35 mouse cellular contexts compared by ENCODE assay signal in the genomic region with DNA sequence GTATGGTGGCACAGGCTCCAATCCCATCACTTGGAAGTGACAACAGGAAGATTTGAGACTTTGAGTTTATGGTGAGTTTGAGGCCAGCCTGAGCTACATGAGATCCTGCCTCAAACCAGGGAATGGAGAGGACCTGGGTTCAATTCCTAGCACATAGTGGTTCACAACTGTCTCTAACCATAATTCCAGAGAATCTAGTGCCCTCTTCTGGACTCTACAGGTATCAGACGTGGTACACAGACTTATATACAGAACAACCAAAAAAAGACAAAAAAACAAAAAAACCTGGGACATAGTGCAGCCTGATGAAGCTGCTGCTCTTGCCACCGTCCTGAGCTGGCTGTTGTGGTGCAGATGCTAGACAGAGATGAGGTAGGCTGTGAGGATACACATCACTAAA. TPM values are rescaled to one million over a fixed set of nuclear protein-coding genes. Genes with fewer than 3 reads are reported as not detected.
DNase-seq lines count a peak whose midpoint lies in the region; ATAC-seq and TF ChIP-seq lines count a peak whose summit lies in the region.
"Had no signal": no experiment of that assay in that cellular context is flagged by ENCODE, and none has a peak within 500 bp of the region (broad histone marks: within the 10 kb centered on the region; RNA-seq: fewer than 3 reads in every experiment).

No protein-coding gene starts in this region.

- H3K36me3 ChIP-seq in hindbrain, postnatal 0 days (ENCODE audit: insufficient read depth, low read length) = peaks cover 3% of the 10 kb centered on the region; the same call in 1 of the 2 replicates
- 0 out of 2 replicates have a peak, but pooled peaks cover 4% of the 10 kb centered on the region for H3K36me3 ChIP-seq in hindbrain, embryonic 16.5 days (ENCODE audit: control insufficient read depth, insufficient read depth, low read length)
- no peaks in the 10 kb centered on the region for H3K36me3 ChIP-seq in lung, postnatal 0 days (ENCODE audit: insufficient read depth, low read length)

- ATAC-seq in hindbrain, postnatal 0 days = no peak
- ATAC-seq in hindbrain, embryonic 16.5 days = no peak
- ATAC-seq in lung, postnatal 0 days = no peak
- ATAC-seq: activated CD4-positive, CD25-positive, alpha-beta regulatory T cell, adult 4 months; inflammation-experienced regulatory T-cells, adult 6 months had no signal

- no peak overlapping the region for H3K4me3 ChIP-seq in hindbrain, postnatal 0 days (ENCODE audit: low read length)
- no peak overlapping the region for H3K4me3 ChIP-seq in hindbrain, embryonic 16.5 days (ENCODE audit: low read length)
- H3K4me3 ChIP-seq in lung, postnatal 0 days (ENCODE audit: low read depth, low read length) = no peak overlapping the region
- H3K4me3 ChIP-seq: erythroblast, embryonic 14.5 days; hindbrain, embryonic 13.5 days; neural tube, embryonic 15.5 days had no signal

- no peak overlapping the region for H3K9ac ChIP-seq in hindbrain, postnatal 0 days (replicated peaks; ENCODE audit: low read length)
- H3K9ac ChIP-seq in hindbrain, embryonic 16.5 days (ENCODE audit: low read depth, low read length) = no peak overlapping the region
- no peak overlapping the region for H3K9ac ChIP-seq in lung, postnatal 0 days (replicated peaks; ENCODE audit: low read depth)
- H3K9ac ChIP-seq: hindbrain, embryonic 13.5 days; liver, embryonic 14.5 days; neural tube, embryonic 15.5 days had no signal

- no peaks in the 10 kb centered on the region; the same call in 1 of the 2 replicates for H3K4me1 ChIP-seq in hindbrain, postnatal 0 days (ENCODE audit: insufficient read depth, low read length)
- peaks cover 18% of the 10 kb centered on the region; the same call in 1 of the 2 replicates for H3K4me1 ChIP-seq in hindbrain, embryonic 16.5 days (ENCODE audit: control insufficient read depth, insufficient read depth, low read depth, low read length)
- H3K4me1 ChIP-seq in lung, postnatal 0 days (ENCODE audit: insufficient read depth, low read depth, low read length) = no peaks in the 10 kb centered on the region

- no peak overlapping the region for H3K27ac ChIP-seq in hindbrain, postnatal 0 days
- no peak overlapping the region for H3K27ac ChIP-seq in hindbrain, embryonic 16.5 days (ENCODE audit: low read depth, low read length)
- H3K27ac ChIP-seq in lung, postnatal 0 days (ENCODE audit: low read length) = no peak overlapping the region
- H3K27ac ChIP-seq: hindbrain, embryonic 13.5 days; liver, embryonic 14.5 days; neural tube, embryonic 15.5 days had no signal

- H3K27me3 ChIP-seq in hindbrain, postnatal 0 days (ENCODE audit: insufficient read depth, low read length) = no peaks in the 10 kb centered on the region
- H3K27me3 ChIP-seq in hindbrain, embryonic 16.5 days (replicated peaks; ENCODE audit: control insufficient read depth, insufficient read depth, low read length) = no peaks in the 10 kb centered on the region
- no peaks in the 10 kb centered on the region for H3K27me3 ChIP-seq in lung, postnatal 0 days (replicated peaks; ENCODE audit: insufficient read depth, low read length)
- H3K27me3 ChIP-seq: hindbrain, embryonic 13.5 days; neural tube, embryonic 15.5 days had no signal

- no peak for TF ChIP-seq EP300 in lung, postnatal 0 days (IDR thresholded peaks at IDR 0.05)

- 82% methylated on average over 2 of the region's 2 CpGs for WGBS in hindbrain, postnatal 0 days
- 88% methylated on average over 2 of the region's 2 CpGs for WGBS in hindbrain, embryonic 16.5 days
- 83% methylated on average over 2 of the region's 2 CpGs for WGBS in lung, postnatal 0 days

- no peaks in the 10 kb centered on the region for H3K9me3 ChIP-seq in hindbrain, postnatal 0 days (ENCODE audit: low read length)
- H3K9me3 ChIP-seq in hindbrain, embryonic 16.5 days (ENCODE audit: control insufficient read depth, low read length) = no peaks in the 10 kb centered on the region
- no peaks in the 10 kb centered on the region for H3K9me3 ChIP-seq in lung, postnatal 0 days (ENCODE audit: low read length)
- H3K9me3 ChIP-seq: hindbrain, embryonic 13.5 days; neural tube, embryonic 15.5 days had no signal

- peak; percentile 33 for DNase-seq in cerebellum, adult 9-10 months
- no peak for DNase-seq in cerebellum, adult 18-20 months
- DNase-seq in hindbrain, postnatal 0 days (ENCODE audit: low spot score) = no peak
- no peak for DNase-seq in lung, postnatal 0 days (ENCODE audit: low spot score)
- no peak for DNase-seq in lung, postnatal 25 days (ENCODE audit: low spot score)
- no peak for DNase-seq in retina, embryonic 14.5 days (ENCODE audit: low spot score)
- no peak for DNase-seq in thymus, postnatal 25 days
- DNase-seq: adrenal gland, adult 2 months; adrenal gland, postnatal 36 days; gastrocnemius, postnatal 14 days; heart, adult 11 months; heart, postnatal 4 days; kidney, adult 2 months; kidney, postnatal 36 days; layer of hippocampus, postnatal 36 days; liver; lung, adult 2 months; lung, postnatal 4 days; midbrain, embryonic 14.5 days; spleen, adult 18-20 months; thymus, adult 18-20 months; thymus, postnatal 36 days had no signal

- TF ChIP-seq CTCF in hindbrain, postnatal 0 days (IDR thresholded peaks at IDR 0.05; ENCODE audit: low read depth) = peak; percentile 9; the same call in 1 of the 2 replicates
- TF ChIP-seq CTCF in lung, postnatal 0 days (IDR thresholded peaks at IDR 0.05) = peak; percentile 18

- H3K4me2 ChIP-seq in hindbrain, postnatal 0 days (ENCODE audit: low read depth, low read length) = no peak overlapping the region
- no peak overlapping the region for H3K4me2 ChIP-seq in hindbrain, embryonic 16.5 days (ENCODE audit: low read length)
- H3K4me2 ChIP-seq in lung, postnatal 0 days (replicated peaks; ENCODE audit: low read depth, low read length) = no peak overlapping the region
- H3K4me2 ChIP-seq: heart, embryonic 11.5 days; hindbrain, embryonic 13.5 days; neural tube, embryonic 15.5 days had no signal

RNA-seq across cellular contexts. Expression of gene 1700003F12Rik, which starts 5.3 kb away (rescaled TPM):
- total RNA-seq in hindbrain, postnatal 0 days (2014; rRNA removed) = 0.90 and 1.9 TPM in 2 replicates
- 3.9 and 4.0 TPM in 2 replicates for polyA plus RNA-seq in hindbrain, postnatal 0 days (2015; fragmentation: Nextera tagmentation; extraction: Ambion mirVana)
- 2.4 and 2.5 TPM in 2 replicates for polyA plus RNA-seq in hindbrain, embryonic 16.5 days (2015; fragmentation: Nextera tagmentation; extraction: Ambion mirVana)
- polyA plus RNA-seq in lung, postnatal 0 days (2015; fragmentation: Nextera tagmentation; extraction: Ambion mirVana) = 0.89 and 1.3 TPM in 2 replicates
- total RNA-seq: adrenal gland, adult 2 months; common myeloid progenitor, adult 5-6 weeks; megakaryocyte-erythroid progenitor cell, adult 5-6 weeks had no signal
- polyA plus RNA-seq: activated CD4-positive, CD25-positive, alpha-beta regulatory T cell, adult 4 months; erythroblast, embryonic 14.5 days; inflammation-experienced regulatory T-cells, adult 6 months; lung, adult 2 months had no signal

RNA-seq across cellular contexts. Expression of gene Actl10, which starts 9.9 kb away (rescaled TPM):
- 0.52 TPM in 1 of 2 replicates, not detected in the other for total RNA-seq in hindbrain, postnatal 0 days (2014; rRNA removed)
- polyA plus RNA-seq in hindbrain, postnatal 0 days (2015; fragmentation: Nextera tagmentation; extraction: Ambion mirVana) = 0.23 TPM in 1 of 2 replicates, not detected in the other
- 0.47 and 0.50 TPM in 2 replicates for polyA plus RNA-seq in hindbrain, embryonic 16.5 days (2015; fragmentation: Nextera tagmentation; extraction: Ambion mirVana)
- not detected in 2 replicates for polyA plus RNA-seq in lung, postnatal 0 days (2015; fragmentation: Nextera tagmentation; extraction: Ambion mirVana)
- total RNA-seq: adrenal gland, adult 2 months; adrenal gland, postnatal 36 days; common myeloid progenitor, adult 5-6 weeks; gastrocnemius, postnatal 14 days; layer of hippocampus, postnatal 36 days; left cerebral cortex, postnatal 10 days; megakaryocyte-erythroid progenitor cell, adult 5-6 weeks had no signal
- polyA plus RNA-seq: activated CD4-positive, CD25-positive, alpha-beta regulatory T cell, adult 4 months; adrenal gland, adult 2 months; embryonic facial prominence, embryonic 14.5 days; heart, embryonic 11.5 days; heart, postnatal 0 days; inflammation-experienced regulatory T-cells, adult 6 months; kidney, adult 2 months; liver, embryonic 14.5 days had no signal

RNA-seq across cellular contexts. Expression of gene Necab3, which starts 17.1 kb away (rescaled TPM):
- total RNA-seq in hindbrain, postnatal 0 days (2014; rRNA removed) = 35.1 and 52.2 TPM in 2 replicates
- polyA plus RNA-seq in hindbrain, postnatal 0 days (2015; fragmentation: Nextera tagmentation; extraction: Ambion mirVana) = 22.9 and 27.0 TPM in 2 replicates
- polyA plus RNA-seq in hindbrain, embryonic 16.5 days (2015; fragmentation: Nextera tagmentation; extraction: Ambion mirVana) = 21.6 and 25.7 TPM in 2 replicates
- 0.81 and 1.4 TPM in 2 replicates for polyA plus RNA-seq in lung, postnatal 0 days (2015; fragmentation: Nextera tagmentation; extraction: Ambion mirVana)

RNA-seq across cellular contexts. Expression of gene E2f1, which starts 28.1 kb away (rescaled TPM):
- 6.3 and 6.7 TPM in 2 replicates for total RNA-seq in hindbrain, postnatal 0 days (2014; rRNA removed)
- 8.4 and 8.7 TPM in 2 replicates for polyA plus RNA-seq in hindbrain, postnatal 0 days (2015; fragmentation: Nextera tagmentation; extraction: Ambion mirVana)
- polyA plus RNA-seq in hindbrain, embryonic 16.5 days (2015; fragmentation: Nextera tagmentation; extraction: Ambion mirVana) = 5.0 and 8.0 TPM in 2 replicates
- 5.4 and 7.5 TPM in 2 replicates for polyA plus RNA-seq in lung, postnatal 0 days (2015; fragmentation: Nextera tagmentation; extraction: Ambion mirVana)
